Mouse (Mus musculus) CH12F3 (cell line): ENCODE data around the gene Cdh6.

Experiments
- in situ Hi-C: fragments of 300-500 bp; cut with MboI; formaldehyde crosslinking; loops from 2 replicates; pipeline ENCODE4 v1.14.3; 2020; ENCODE audit warnings: low sequenced_read_pairs

Gene Cdh6

DNA sequence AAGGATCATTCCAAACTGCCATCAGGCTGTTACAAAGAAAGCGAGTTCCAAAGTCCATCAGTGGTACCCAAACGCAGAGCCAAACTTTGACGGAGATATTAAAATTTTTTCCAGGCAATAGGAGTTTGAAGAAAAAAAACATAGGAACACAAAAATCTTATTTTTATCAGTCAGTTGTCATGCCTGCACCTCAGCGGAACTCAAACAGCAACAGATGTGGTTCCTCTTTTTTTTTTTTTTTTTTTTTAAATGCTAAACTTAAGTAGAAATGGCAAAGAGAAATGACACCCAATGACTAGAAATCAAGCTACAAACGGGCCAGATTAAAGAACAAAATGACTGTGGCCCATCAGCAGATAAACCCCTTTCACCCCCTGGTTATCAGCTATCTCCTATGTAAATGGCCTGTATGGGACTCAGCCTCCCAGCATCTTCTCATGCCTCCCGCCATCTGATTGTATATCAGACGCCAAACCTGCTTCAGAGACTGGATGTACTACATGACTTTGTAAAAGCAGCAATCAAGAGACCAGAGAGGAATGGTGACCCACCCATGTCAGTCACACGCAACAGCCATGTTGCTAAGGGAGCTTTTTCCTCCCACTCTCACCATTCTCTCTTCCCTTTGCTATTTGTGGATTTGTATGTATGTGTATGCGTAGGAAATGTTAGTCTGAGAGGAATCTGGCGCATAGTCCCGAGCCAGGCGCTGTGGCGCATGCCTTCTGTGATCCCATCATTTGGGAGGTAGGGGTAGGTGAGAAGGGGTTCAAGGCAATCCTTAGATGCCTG, 8.2 kb downstream of the Cdh6 start:
- in situ Hi-C loops = no loop called here

- in situ Hi-C loops = no loop called here
Observed at GRCm38 (mm10) chr15:13155820-13156219, 17.7 kb downstream of the Cdh6 start.

- in situ Hi-C loops = no loop called here
Observed at GRCm38 (mm10) chr15:13155418-13155817, 18.1 kb downstream of the Cdh6 start.

DNA sequence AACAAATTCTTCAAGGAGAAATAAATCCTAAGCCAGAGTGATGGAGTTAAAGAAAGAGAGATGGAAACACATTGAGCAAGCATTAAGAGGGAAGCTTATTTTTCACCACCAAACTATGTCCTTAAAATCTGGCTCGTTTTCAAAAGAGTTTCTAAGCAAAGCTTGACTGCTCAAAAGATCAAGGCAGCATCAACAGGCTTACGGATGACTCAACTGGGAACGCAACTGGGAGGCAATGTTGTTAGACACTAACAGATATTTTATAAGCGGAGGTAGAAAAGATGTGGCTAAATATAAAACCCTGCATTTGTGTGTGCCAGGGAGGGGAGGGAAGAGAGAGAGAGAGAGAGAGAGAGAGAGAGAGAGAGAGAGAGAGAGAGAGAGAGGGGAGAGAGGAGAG, 31.5 kb downstream of the Cdh6 start:
- in situ Hi-C loops = loop anchor here (25.0 kb wide), 1 partner anchor 720 kb away; no protein-coding TSS in a partner anchor

GRCm38 (mm10) chr15:13139662-13140061, 33.8 kb downstream of the Cdh6 start:
- in situ Hi-C loops = loop anchor here (25.0 kb wide), 1 partner anchor 723 kb away; no protein-coding TSS in a partner anchor

- in situ Hi-C loops = loop anchor here (25.0 kb wide), 1 partner anchor 725 kb away; no protein-coding TSS in a partner anchor
Observed at GRCm38 (mm10) chr15:13137166-13137565, 36.3 kb downstream of the Cdh6 start.

GRCm38 (mm10) chr15:13134086-13134485, 39.4 kb downstream of the Cdh6 start:
- in situ Hi-C loops = loop anchor here (25.0 kb wide), 1 partner anchor 728 kb away; no protein-coding TSS in a partner anchor

GRCm38 (mm10) chr15:13133370-13133769, 40.1 kb downstream of the Cdh6 start:
- in situ Hi-C loops = loop anchor here (25.0 kb wide), 1 partner anchor 729 kb away; no protein-coding TSS in a partner anchor

GRCm38 (mm10) chr15:13132493-13132892, 41.0 kb downstream of the Cdh6 start:
- in situ Hi-C loops = loop anchor here (25.0 kb wide), 1 partner anchor 730 kb away; no protein-coding TSS in a partner anchor

GRCm38 (mm10) chr15:13130246-13130645, 43.2 kb downstream of the Cdh6 start:
- in situ Hi-C loops = loop anchor here (25.0 kb wide), 1 partner anchor 732 kb away; no protein-coding TSS in a partner anchor

DNA sequence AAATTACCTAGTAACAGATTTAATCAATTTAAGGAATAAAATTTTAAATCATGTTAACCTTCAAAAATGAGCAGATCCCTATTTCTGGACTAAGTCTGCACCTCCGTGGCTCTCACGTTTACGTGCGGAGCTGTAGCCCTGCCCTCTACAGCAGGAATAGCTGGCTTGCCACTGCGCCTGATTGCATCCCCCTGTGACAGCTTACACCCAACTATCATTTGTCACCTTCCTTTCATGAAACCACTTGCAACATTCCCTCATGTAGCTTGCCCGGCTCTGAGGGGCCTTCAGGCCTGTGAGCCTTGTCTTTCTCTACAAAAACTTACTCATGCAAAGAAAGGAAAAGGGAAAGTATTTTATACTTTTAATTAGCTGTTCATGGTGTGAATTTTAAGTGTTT, 73.1 kb downstream of the Cdh6 start:
- in situ Hi-C loops = no loop called here

- in situ Hi-C loops = no loop called here
Observed at GRCm38 (mm10) chr15:13097861-13098260, 75.6 kb downstream of the Cdh6 start.

DNA sequence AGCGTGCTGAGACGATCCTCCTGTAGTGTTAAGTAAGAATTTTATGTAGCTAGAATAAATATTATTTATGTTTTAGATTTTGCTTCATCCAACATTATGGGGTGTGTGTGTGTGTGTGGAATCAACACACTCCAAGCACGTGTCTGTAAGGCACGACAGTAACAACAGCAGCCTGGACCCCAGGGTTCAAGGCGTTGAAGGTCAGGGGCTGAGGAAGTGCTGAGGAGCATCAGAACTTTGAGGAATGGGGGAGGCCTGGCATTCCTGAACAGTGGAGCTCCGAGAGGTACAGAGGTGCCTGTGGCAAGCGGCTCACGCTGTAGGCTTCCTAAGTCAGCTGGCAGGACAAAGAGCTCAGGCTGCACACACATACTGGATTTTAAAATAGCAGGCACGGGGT, 78.1 kb downstream of the Cdh6 start:
- in situ Hi-C loops = no loop called here

- in situ Hi-C loops = no loop called here
Observed at GRCm38 (mm10) chr15:13094881-13095256, 78.6 kb downstream of the Cdh6 start.

DNA sequence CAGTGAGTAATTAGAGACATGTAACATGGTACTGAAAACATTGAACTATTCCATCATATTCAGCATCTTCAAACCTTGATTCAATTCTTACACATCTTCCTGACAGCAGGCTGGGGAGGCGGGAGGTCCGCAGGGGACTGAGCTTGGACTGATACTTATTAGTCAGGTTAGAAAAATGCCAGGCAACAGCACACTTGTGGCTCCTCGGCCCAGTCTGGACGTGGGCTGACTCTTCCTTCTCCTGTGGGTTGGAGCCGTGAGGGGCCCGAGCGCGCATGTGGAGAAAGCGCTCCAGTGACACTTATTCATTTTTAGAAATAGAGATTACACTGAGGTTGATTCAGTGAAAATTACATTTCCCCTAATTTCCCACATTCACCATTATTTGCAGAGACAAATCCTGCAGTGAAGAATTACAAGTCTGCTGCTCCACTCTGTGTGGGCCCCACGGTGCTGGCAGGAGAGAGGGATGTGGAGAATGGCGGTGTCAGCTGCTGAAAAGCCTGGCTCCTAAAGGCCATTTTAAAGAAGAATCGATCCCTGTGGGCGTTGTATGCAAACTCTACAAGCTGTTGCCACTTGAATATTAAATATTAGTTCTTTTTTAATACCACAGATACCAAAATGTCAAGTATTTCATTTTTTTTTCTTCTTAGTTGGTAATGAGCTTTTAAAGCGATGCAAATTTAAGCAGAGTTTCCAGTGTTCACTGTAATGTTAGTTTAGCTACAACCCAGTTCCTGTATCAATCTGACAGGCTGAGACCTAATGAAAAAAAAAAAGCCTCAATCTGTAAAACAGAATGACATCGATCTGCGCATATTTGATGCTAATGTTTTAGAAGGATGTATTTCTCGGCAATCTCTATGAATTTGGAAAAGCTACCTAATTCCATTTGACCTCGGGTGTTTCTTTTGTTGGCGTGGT, 79.3 kb downstream of the Cdh6 start:
- in situ Hi-C loops = no loop called here

- in situ Hi-C loops = no loop called here
Observed at GRCm38 (mm10) chr15:13092064-13092463, 81.4 kb downstream of the Cdh6 start.

DNA sequence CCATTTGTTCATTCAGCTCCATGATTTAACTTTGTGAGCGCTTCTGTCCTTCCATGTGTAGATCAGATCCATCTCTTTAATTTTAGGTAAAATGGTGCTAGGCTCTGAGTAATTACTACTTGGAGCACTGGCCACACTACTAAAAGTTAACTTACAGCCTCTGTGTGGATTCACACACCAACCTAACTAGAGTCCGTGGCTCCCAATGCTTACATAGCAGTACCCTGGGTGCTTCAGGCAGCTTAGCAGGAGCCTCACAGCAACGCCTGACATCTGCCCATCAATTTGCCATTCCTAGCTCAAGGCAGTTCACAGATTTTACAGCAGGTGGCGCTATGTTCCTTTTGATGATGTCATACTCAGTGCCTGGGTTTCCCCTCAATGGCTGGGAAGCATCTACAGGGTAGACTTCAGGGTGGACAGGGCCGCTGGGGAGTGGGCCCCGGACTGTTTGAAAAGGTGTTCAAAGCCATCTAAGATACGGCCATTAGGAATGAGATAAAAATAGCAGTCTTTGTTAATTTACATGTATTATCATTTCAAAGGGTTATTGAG, 84.9 kb downstream of the Cdh6 start:
- in situ Hi-C loops = no loop called here

DNA sequence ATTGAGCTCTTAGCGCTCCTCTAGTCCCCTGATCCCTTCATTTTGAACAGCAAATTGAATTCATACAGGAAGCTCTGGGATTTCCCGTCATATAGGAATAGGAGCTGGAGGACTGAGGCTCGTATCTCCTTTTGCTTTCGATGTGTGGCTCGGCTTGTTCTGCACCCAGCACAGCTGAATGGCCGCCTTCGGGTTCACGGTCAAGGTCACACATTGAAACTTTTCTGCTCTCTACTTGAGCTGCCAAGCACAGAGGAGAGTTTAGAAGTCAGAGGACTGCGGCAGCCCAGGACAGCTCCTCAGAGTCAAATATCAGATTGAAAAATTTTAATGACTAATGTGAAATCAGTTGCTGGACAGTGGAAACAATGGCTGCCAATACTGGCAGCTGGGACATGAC, 88.7 kb downstream of the Cdh6 start:
- in situ Hi-C loops = no loop called here

GRCm38 (mm10) chr15:13076908-13077669, 96.4 kb downstream of the Cdh6 start:
- in situ Hi-C loops = no loop called here

- in situ Hi-C loops = no loop called here
Observed at GRCm38 (mm10) chr15:13074047-13074446, 99.4 kb downstream of the Cdh6 start.

- in situ Hi-C loops = no loop called here
Observed at GRCm38 (mm10) chr15:13068213-13068516, 105.3 kb downstream of the Cdh6 start.
